Mouse (Mus musculus) adrenal gland, postnatal 14 days (tissue): ENCODE data around the gene Ramp2. TPM values are rescaled to one million over a fixed set of nuclear protein-coding genes. Genes with fewer than 3 reads are reported as not detected.

Experiments used
- DNase-seq: peaks from one replicate; pipeline ENCODE4 v3.0.0; 2021; ENCODE audit warnings: mixed read lengths
- total RNA-seq: library from RNA; stranded (reverse); gene quantifications from 2 replicates; pipeline ENCODE4 v1.2.3, GENCODE M21; 2021

The Ramp2 gene
- total RNA-seq, 1 experiment from 2014 or later, result 107 TPM

- DNase-seq, result no peak
Observed at GRCm38 (mm10) chr11:101235429-101235828, 10.4 kb upstream of the Ramp2 start.

GRCm38 (mm10) chr11:101236782-101237181, 9.0 kb upstream of the Ramp2 start:
- DNase-seq, result no peak

GRCm38 (mm10) chr11:101238071-101238647, 7.7 kb upstream of the Ramp2 start:
- DNase-seq, result no peak

- DNase-seq, result peak; percentile 49
Observed at GRCm38 (mm10) chr11:101245071-101245470, 757 bp upstream of the Ramp2 start.

- no peak for DNase-seq
Observed at GRCm38 (mm10) chr11:101246702-101247012, 829 bp downstream of the Ramp2 start.

- no peak for DNase-seq
Observed at GRCm38 (mm10) chr11:101247521-101248030, 1.7 kb downstream of the Ramp2 start.

GRCm38 (mm10) chr11:101248258-101248994, 2.6 kb downstream of the Ramp2 start:
- peak; percentile 74 for DNase-seq

- DNase-seq, result no peak
Observed at GRCm38 (mm10) chr11:101251031-101251430, 5.2 kb downstream of the Ramp2 start.

GRCm38 (mm10) chr11:101252941-101253340, 7.1 kb downstream of the Ramp2 start:
- DNase-seq, result peak; percentile 22

GRCm38 (mm10) chr11:101253613-101254389, 8.0 kb downstream of the Ramp2 start, which contains the start of gene Vps25:
TSS of gene Vps25 (plus strand) at chr11:101253707.
- peak; percentile 92 for DNase-seq

- peak; percentile 14 for DNase-seq
Observed at GRCm38 (mm10) chr11:101255826-101256775, 10.3 kb downstream of the Ramp2 start.

- DNase-seq, result peak; percentile 36
Observed at GRCm38 (mm10) chr11:101259261-101259712, 13.5 kb downstream of the Ramp2 start.

- peak; percentile 80 for DNase-seq
Observed at GRCm38 (mm10) chr11:101259948-101260825, 14.4 kb downstream of the Ramp2 start, which contains the start of gene Wnk4. TSS of gene Wnk4 (plus strand) at chr11:101260567.

- DNase-seq, result no peak
Observed at GRCm38 (mm10) chr11:101260826-101261380, 15.1 kb downstream of the Ramp2 start.

GRCm38 (mm10) chr11:101262272-101262967, 16.6 kb downstream of the Ramp2 start:
- DNase-seq, result no peak

GRCm38 (mm10) chr11:101263138-101263988, 17.5 kb downstream of the Ramp2 start:
- DNase-seq, result peak; percentile 34

- no peak for DNase-seq
Observed at GRCm38 (mm10) chr11:101263989-101264280, 18.1 kb downstream of the Ramp2 start.

GRCm38 (mm10) chr11:101264954-101265471, 19.2 kb downstream of the Ramp2 start:
- peak; percentile 8 for DNase-seq

- DNase-seq, result no peak
Observed at GRCm38 (mm10) chr11:101265906-101266305, 20.1 kb downstream of the Ramp2 start.
